Mouse (Mus musculus) hindbrain, postnatal 0 days (tissue): ENCODE measurements at regions not wholly inside any gene's neighbourhood (a gene's known extent, or its start where the extent isn't known, plus 50 kb on each side); places are given as distances from the start of the nearest gene placed in this dataset.

Source experiments
- ATAC-seq: fragments of 200-750 bp; cut with Nextera tagmentation; 2 replicates; pipeline ENCODE4 v1.8.0; 2017; ENCODE audit warnings: mild to moderate bottlenecking, moderate TSS enrichment, moderate library complexity
- DNase-seq: peaks from one replicate; pipeline ENCODE4 v3.0.0-alpha.2; 2015; ENCODE audit warnings: low spot score
- H3K27ac ChIP-seq: fragments of 300-500 bp; sonication (generic); 2 replicates; pipeline ENCODE4 v1.5.1; 2014; ENCODE audit warnings: mild to moderate bottlenecking
- H3K27me3 ChIP-seq: fragments of 300-500 bp; sonication (generic); 2 replicates; pipeline ENCODE4 v1.6.1; 2014; ENCODE audit warnings: low read length, mixed read lengths; ENCODE audit not compliant: insufficient read depth
- H3K36me3 ChIP-seq: fragments of 300-500 bp; sonication (generic); 2 replicates; pipeline ENCODE4 v1.6.1; 2014; ENCODE audit warnings: low read length, mixed read lengths; ENCODE audit not compliant: insufficient read depth
- H3K4me1 ChIP-seq: fragments of 300-500 bp; sonication (generic); 2 replicates; pipeline ENCODE4 v1.6.1; 2014; ENCODE audit warnings: antibody characterized with exemption, low read length, mixed read lengths; ENCODE audit not compliant: insufficient read depth
- H3K4me2 ChIP-seq: fragments of 300-500 bp; sonication (generic); 2 replicates; pipeline ENCODE4 v1.6.1; 2014; ENCODE audit warnings: low read depth, mild to moderate bottlenecking, low read length, moderate library complexity, mixed read lengths
- H3K4me3 ChIP-seq: fragments of 300-500 bp; sonication (generic); 2 replicates; pipeline ENCODE4 v1.5.1; 2014; ENCODE audit warnings: low read length
- H3K9ac ChIP-seq: fragments of 300-500 bp; sonication (generic); replicated peaks from 2 replicates; pipeline ENCODE4 v1.6.1; 2014; ENCODE audit warnings: mild to moderate bottlenecking, low read length, moderate library complexity, mixed read lengths
- H3K9me3 ChIP-seq: fragments of 300-500 bp; sonication (generic); 2 replicates; pipeline ENCODE4 v1.6.1; 2016; ENCODE audit warnings: low read length, mixed read lengths
- CTCF ChIP-seq: IDR thresholded peaks from 2 replicates; pipeline ENCODE4 v1.5.1; 2016; ENCODE audit warnings: antibody characterized with exemption, control low read depth, low read depth
- WGBS: fragments of 180-500 bp; shearing (Covaris S2); extraction: QIAGEN DNeasy Blood & Tissue Kit; methylation state at CpG from one replicate; pipeline ENCODE4 v1.1.7; 2014; 5-methylcytosine and 5-hydroxymethylcytosine counted together

- TF ChIP-seq CTCF, result no peak
- Histone ChIP-seq H3K4me2 (no peak overlapping the region), H3K27me3 (no peaks in the 10 kb centered on the region), H3K27ac (no peak overlapping the region), H3K36me3 (no peaks in the 10 kb centered on the region), H3K9me3 (no peaks in the 10 kb centered on the region), H3K9ac (no peak overlapping the region), H3K4me3 (no peak overlapping the region), H3K4me1 (no peaks in the 10 kb centered on the region)
- no peak for ATAC-seq
- no peak for DNase-seq
Measured at GRCm38 (mm10) chr3:19424384-19424783, 204.1 kb downstream of the 1700064H15Rik start.

- H3K36me3 ChIP-seq, result no peaks in the 10 kb centered on the region
- ATAC-seq (no peak), DNase-seq (no peak)
- no peak overlapping the region for H3K4me2 ChIP-seq
- no peaks in the 10 kb centered on the region for H3K4me1 ChIP-seq
- no peak overlapping the region for H3K4me3 ChIP-seq
- TF ChIP-seq CTCF, result no peak
- H3K9me3 ChIP-seq, result no peaks in the 10 kb centered on the region
- 93% methylated on average over 1 of the region's 1 CpGs for WGBS
- no peaks in the 10 kb centered on the region for H3K27me3 ChIP-seq
- no peak overlapping the region for H3K27ac ChIP-seq
- no peak overlapping the region for H3K9ac ChIP-seq
Measured at GRCm38 (mm10) chr3:19421430-19421944, 207.0 kb downstream of the 1700064H15Rik start.

DNA sequence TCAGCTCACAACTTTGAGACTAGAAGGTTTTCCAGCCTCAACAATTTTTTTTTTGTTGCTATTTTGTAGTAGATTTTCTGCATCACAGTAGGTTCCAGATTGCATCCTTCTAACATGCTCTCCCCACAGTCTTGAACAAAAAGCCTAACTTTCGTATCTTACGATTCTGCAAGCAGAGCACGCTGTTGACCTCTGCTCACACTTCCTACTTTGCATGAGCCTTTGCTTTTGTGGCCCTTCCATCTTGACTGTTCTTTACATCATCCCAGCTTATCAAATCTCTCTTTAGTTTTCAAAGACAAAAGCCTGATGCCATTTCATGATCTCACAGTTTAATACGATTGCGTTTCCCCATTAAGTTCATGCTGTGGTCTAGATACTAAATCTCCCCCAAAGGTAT lies 207.6 kb downstream of the 1700064H15Rik start:
- Histone ChIP-seq H3K4me1 (no peaks in the 10 kb centered on the region), H3K27ac (no peak overlapping the region), H3K27me3 (no peaks in the 10 kb centered on the region), H3K9ac (no peak overlapping the region), H3K36me3 (no peaks in the 10 kb centered on the region), H3K4me3 (no peak overlapping the region), H3K9me3 (no peaks in the 10 kb centered on the region), H3K4me2 (no peak overlapping the region)
- WGBS, result 94% methylated on average over 5 of the region's 5 CpGs
- no peak for DNase-seq
- no peak for TF ChIP-seq CTCF
- ATAC-seq, result no peak

- H3K27me3 ChIP-seq, result no peaks in the 10 kb centered on the region
- TF ChIP-seq CTCF, result 0 out of 2 replicates have a peak, but pooled peaks have one; percentile 11
- peak; percentile 32 for DNase-seq
Measured at GRCm38 (mm10) chr3:19410938-19411515, 217.4 kb downstream of the 1700064H15Rik start.

GRCm38 (mm10) chr3:19408283-19408682 lies 220.2 kb downstream of the 1700064H15Rik start:
- no peak for TF ChIP-seq CTCF
- H3K4me1 ChIP-seq, result 0 out of 2 replicates have a peak, but pooled peaks cover 6% of the 10 kb centered on the region
- H3K9ac ChIP-seq, result no peak overlapping the region
- no peaks in the 10 kb centered on the region for H3K36me3 ChIP-seq
- H3K4me2 ChIP-seq, result no peak overlapping the region
- 65% methylated on average over 2 of the region's 2 CpGs for WGBS
- no peak overlapping the region for H3K4me3 ChIP-seq
- DNase-seq, result no peak
- H3K27ac ChIP-seq, result no peak overlapping the region
- no peaks in the 10 kb centered on the region for H3K9me3 ChIP-seq
- no peak for ATAC-seq
- H3K27me3 ChIP-seq, result no peaks in the 10 kb centered on the region

More at GRCm38 (mm10) chr3:19410938-19411515, 217.4 kb downstream of the 1700064H15Rik start:
- no peak for ATAC-seq
- Histone ChIP-seq H3K27ac (no peak overlapping the region), H3K36me3 (no peaks in the 10 kb centered on the region), H3K9me3 (no peaks in the 10 kb centered on the region), H3K4me3 (no peak overlapping the region), H3K4me1 (0 out of 2 replicates have a peak, but pooled peaks cover 6% of the 10 kb centered on the region), H3K4me2 (no peak overlapping the region), H3K9ac (no peak overlapping the region)
- 39% methylated on average over 3 of the region's 3 CpGs for WGBS

DNA sequence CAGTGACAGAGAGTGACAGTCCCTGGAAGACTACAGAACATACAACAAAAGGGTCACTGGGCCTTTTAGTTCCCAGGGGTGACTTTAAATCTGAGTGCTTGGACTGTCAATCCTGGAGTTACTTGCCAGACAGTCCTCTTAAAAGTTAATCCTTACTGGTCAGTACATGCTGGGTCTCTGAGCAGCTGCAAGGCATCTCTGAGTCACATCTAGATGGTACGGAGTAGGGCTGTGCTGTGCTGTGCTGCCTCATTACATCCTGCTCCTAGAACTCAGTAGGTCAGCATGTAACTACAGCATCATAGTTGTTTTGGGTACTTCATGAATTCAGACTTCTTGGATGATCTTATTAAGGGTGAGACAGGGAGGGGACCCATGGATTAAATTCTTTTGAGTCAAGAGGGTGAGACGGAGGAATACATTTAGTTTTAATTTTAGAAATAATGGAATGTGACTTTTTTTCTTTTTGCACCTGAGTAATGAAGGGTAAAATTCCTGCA lies 220.8 kb downstream of the 1700064H15Rik start:
- no peak for TF ChIP-seq CTCF
- Histone ChIP-seq H3K4me2 (no peak overlapping the region), H3K27me3 (no peaks in the 10 kb centered on the region), H3K4me3 (no peak overlapping the region), H3K4me1 (0 out of 2 replicates have a peak, but pooled peaks cover 6% of the 10 kb centered on the region), H3K9ac (no peak overlapping the region), H3K36me3 (no peaks in the 10 kb centered on the region), H3K27ac (no peak overlapping the region), H3K9me3 (no peaks in the 10 kb centered on the region)
- DNase-seq, result no peak
- ATAC-seq, result no peak
- WGBS, result 69% methylated on average over 2 of the region's 2 CpGs
